28 mouse cellular contexts compared by ENCODE assay signal in the genomic region with DNA sequence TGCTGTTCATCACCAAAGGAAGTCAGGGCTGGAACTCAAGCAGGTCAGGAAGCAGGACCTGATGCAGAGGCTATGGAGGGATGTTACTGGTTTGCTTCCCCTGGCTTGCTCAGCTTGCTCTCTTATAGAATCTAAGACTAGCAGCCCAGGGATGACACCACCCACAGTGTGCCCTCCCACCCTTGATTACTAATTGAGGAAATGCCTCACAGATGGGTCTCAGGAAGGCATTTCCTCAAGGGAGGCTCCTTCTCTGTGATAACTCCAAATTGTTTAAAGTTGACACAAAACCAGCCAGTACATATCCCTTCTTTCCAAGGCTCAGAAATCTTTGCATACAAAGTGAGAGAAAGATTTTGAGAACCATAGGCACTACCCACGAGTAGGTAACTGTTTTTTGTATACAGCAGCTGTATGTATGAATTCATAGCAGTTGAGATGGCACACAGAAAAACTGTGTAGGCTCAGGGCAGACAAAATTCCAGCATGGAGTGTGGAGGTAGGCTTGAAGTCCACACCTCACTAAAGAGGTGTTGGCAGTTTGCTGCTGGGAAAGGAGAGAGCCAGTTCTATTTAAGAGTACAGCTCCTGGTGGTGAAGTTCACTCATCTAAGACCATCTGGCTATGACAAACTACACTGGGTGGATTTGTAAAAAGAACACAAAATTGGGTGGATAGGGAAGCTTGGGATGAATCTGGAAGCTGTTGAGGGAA.
A peak's percentile ranks its signal among the peaks of the same experiment; 100 is the strongest.
DNase-seq lines count a peak whose midpoint lies in the region; ATAC-seq and TF ChIP-seq lines count a peak whose summit lies in the region.
"Had no signal": no experiment of that assay in that cellular context is flagged by ENCODE, and none has a peak within 500 bp of the region (broad histone marks: within the 10 kb centered on the region; RNA-seq: fewer than 3 reads in every experiment).

No protein-coding gene starts in this region.

- TF ChIP-seq CTCF in cortical plate, adult 2 months (IDR thresholded peaks at IDR 0.05; ENCODE audit: extremely low read depth, insufficient read depth, low read length): no peak

- H3K4me3 ChIP-seq in cortical plate, adult 2 months (ENCODE audit: insufficient read depth, low read length): no peak overlapping the region
- H3K4me3 ChIP-seq in midbrain, embryonic 11.5 days (ENCODE audit: low read depth, low read length): no peak overlapping the region
- H3K4me3 ChIP-seq: forebrain, embryonic 13.5 days; hindbrain, embryonic 10.5 days; midbrain, embryonic 15.5 days; neural tube, embryonic 15.5 days had no signal

- H3K4me1 ChIP-seq in cortical plate, adult 2 months (ENCODE audit: control insufficient read depth, insufficient read depth, low read length): no peaks in the 10 kb centered on the region
- H3K4me1 ChIP-seq in midbrain, embryonic 11.5 days (ENCODE audit: control insufficient read depth, insufficient read depth, low read length): no peaks in the 10 kb centered on the region
- H3K4me1 ChIP-seq: forebrain, embryonic 13.5 days; hindbrain, embryonic 10.5 days; midbrain, embryonic 15.5 days; neural tube, embryonic 15.5 days had no signal

- no peak for ATAC-seq in midbrain, embryonic 11.5 days (ENCODE audit: low FRiP score)
- ATAC-seq: forebrain, embryonic 13.5 days; hindbrain, embryonic 16.5 days; midbrain, embryonic 15.5 days had no signal

- 53% methylated on average over 1 of the region's 1 CpGs for WGBS in midbrain, embryonic 11.5 days

- no peaks in the 10 kb centered on the region for H3K36me3 ChIP-seq in midbrain, embryonic 11.5 days (ENCODE audit: control insufficient read depth, insufficient read depth, low read length)
- H3K36me3 ChIP-seq: hindbrain, embryonic 10.5 days; midbrain, embryonic 15.5 days; neural tube, embryonic 15.5 days had no signal

- H3K27me3 ChIP-seq in midbrain, embryonic 11.5 days (ENCODE audit: control insufficient read depth, insufficient read depth, low read length): no peaks in the 10 kb centered on the region
- H3K27me3 ChIP-seq: forebrain, embryonic 13.5 days; midbrain, embryonic 15.5 days; neural tube, embryonic 15.5 days had no signal

- no peak overlapping the region for H3K9ac ChIP-seq in midbrain, embryonic 11.5 days (ENCODE audit: low read length)
- H3K9ac ChIP-seq: forebrain, embryonic 13.5 days; liver, embryonic 14.5 days; midbrain, embryonic 15.5 days; neural tube, embryonic 15.5 days had no signal

- peak; percentile 70 to 71 for DNase-seq in frontal cortex, adult 2 months (ENCODE audit: extremely low spot score in 1 of 2, low spot score in 1 of 2)
- DNase-seq in frontal cortex, postnatal 10 days (ENCODE audit: low spot score in 2 of 2): no peak
- peak; percentile 30 to 60 for DNase-seq in left cerebral cortex, adult 18-20 months (ENCODE audit: low spot score in 2 of 2)
- no peak for DNase-seq in left cerebral cortex, postnatal 10 days (ENCODE audit: extremely low spot score in 1 of 2, low spot score in 2 of 2)
- peak; percentile 5 to 29 for DNase-seq in left cerebral cortex, postnatal 14 days (ENCODE audit: low spot score in 2 of 2)
- DNase-seq in midbrain, embryonic 11.5 days (ENCODE audit: low spot score, missing footprints): no peak
- DNase-seq in testis, postnatal 14 days (ENCODE audit: low spot score): no peak
- DNase-seq: adrenal gland, postnatal 25 days; cerebellum, adult 18-20 months; gastrocnemius, postnatal 10 days; heart, postnatal 14 days; kidney, adult 2 months; kidney, postnatal 36 days; liver; lung, adult 2 months; lung, postnatal 10 days; retina, postnatal 1 day; spleen, adult 18-20 months; thymus, adult 2 months; thymus, postnatal 36 days had no signal

- H3K27ac ChIP-seq in cortical plate, adult 2 months (ENCODE audit: insufficient read depth, low read length): peak overlapping the region; percentile 45; the same call in 1 of the 2 replicates
- H3K27ac ChIP-seq in midbrain, embryonic 11.5 days (ENCODE audit: low read depth, low read length): no peak overlapping the region
- H3K27ac ChIP-seq: forebrain, embryonic 13.5 days; hindbrain, embryonic 10.5 days; liver, embryonic 14.5 days; macrophage; midbrain, embryonic 15.5 days; neural tube, embryonic 15.5 days had no signal

- no peak overlapping the region for H3K4me2 ChIP-seq in midbrain, embryonic 11.5 days
- H3K4me2 ChIP-seq: forebrain, embryonic 13.5 days; midbrain, embryonic 15.5 days; neural tube, embryonic 15.5 days had no signal

- TF ChIP-seq POLR2A in cortical plate, adult 2 months (IDR thresholded peaks at IDR 0.05; ENCODE audit: extremely low read depth, insufficient read depth, low read length): no peak

- intact Hi-C loops in left cerebral cortex, postnatal 10 days (cut with DNase I): no loop called here
- intact Hi-C loops in left cerebral cortex, postnatal 14 days (cut with DNase I): no loop called here

- no peaks in the 10 kb centered on the region for H3K9me3 ChIP-seq in midbrain, embryonic 11.5 days (ENCODE audit: control insufficient read depth, low read length)
- H3K9me3 ChIP-seq: forebrain, embryonic 13.5 days; midbrain, embryonic 15.5 days; neural tube, embryonic 15.5 days had no signal

Comparison
In these comparisons a context has a peak if more than half of its experiments do, and no peak if none do; other contexts are left out.
1. DNase-seq: peak in frontal cortex, adult 2 months (2 of 2), left cerebral cortex, adult 18-20 months (2 of 2) and left cerebral cortex, postnatal 14 days (2 of 2); none in frontal cortex, postnatal 10 days (0 of 2), left cerebral cortex, postnatal 10 days (0 of 2), midbrain, embryonic 11.5 days (single experiment) and testis, postnatal 14 days (single experiment).